Mouse (Mus musculus) layer of hippocampus, postnatal 36 days (tissue): ENCODE results near the gene Txnrd3. TPM values are rescaled to one million over a fixed set of nuclear protein-coding genes. Genes with fewer than 3 reads are reported as not detected.

ENCODE experiments used
- DNase-seq, 2 experiments: peaks; one replicate each; pipeline ENCODE4 v3.0.0; 2022
- total RNA-seq, 2 experiments: library from RNA; stranded (reverse); gene quantifications; 2 replicates each; pipeline ENCODE4 v1.2.3; 2021

Gene Txnrd3
- total RNA-seq, 2 experiments from 2014 or later, result 3.3 to 3.6 TPM

- no peak for DNase-seq
Observed at GRCm38 (mm10) chr6:89655011-89655410, 11.2 kb downstream of the Txnrd3 start.

GRCm38 (mm10) chr6:89658342-89658741 lies 14.6 kb downstream of the Txnrd3 start:
- DNase-seq, result no peak

- no peak for DNase-seq
Observed at GRCm38 (mm10) chr6:89658931-89659330, 15.1 kb downstream of the Txnrd3 start.

- peak; percentile 27 to 50 for DNase-seq
Observed at GRCm38 (mm10) chr6:89659692-89660423, 16.1 kb downstream of the Txnrd3 start.

DNA sequence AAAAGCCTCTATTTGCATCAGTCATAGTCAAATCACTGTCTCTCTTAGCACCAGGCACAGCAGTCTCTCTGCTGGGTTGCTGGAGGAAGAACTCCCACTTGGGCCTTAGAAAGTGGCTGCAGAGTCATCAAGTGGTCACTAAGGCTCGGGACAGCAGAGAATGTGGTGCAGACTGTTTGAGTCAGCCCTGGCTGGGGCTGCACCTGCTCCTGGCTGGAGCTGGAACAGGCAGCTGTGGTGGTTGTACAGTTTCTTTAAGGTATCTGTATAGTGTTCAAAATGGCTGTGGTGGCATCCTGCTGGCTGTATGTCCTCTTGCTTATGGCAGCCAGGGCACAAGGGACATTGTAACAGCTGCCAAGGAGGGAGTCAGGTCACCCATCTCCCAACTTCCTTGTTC lies 16.7 kb downstream of the Txnrd3 start:
- no peak for DNase-seq

DNA sequence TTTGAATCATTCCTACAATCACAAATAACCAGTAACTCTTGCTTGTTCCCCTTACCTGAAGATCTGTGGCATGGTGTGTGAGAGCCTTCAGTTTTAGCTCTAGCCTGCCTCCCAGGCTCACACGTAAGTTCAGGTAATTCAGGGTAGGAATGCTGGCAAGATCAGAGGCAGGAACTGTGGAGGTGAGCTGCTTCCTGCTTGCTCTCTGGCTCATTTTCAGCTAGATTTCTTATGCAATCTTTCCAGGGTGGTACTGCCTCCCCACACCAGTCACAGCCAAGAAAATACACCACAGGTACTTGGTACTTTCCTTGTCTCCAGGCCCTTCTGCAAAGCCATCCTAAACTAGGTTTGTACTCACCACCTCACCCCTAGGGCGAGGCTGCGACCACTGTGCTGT lies 18.7 kb downstream of the Txnrd3 start:
- no peak for DNase-seq

DNA sequence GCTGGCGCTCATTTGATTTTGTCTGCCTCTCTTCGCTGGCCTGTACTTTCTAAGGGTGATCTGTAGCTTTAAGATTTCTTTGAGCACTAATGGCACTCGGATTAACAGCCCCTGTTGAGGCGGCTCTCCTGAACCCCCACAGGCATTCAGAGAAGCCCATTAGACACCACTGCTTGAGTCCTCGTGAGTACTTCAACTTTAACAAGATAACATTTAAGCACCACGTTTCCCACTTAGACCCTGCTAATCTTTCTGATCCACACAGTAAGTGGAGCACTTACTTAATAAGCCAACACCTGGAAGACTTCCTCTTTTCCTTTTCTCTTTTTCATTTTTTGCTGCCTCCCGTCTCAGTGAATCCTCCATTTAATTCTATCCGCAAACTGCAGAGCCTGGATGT lies 21.4 kb downstream of the Txnrd3 start:
- no peak for DNase-seq

- no peak for DNase-seq
Observed at GRCm38 (mm10) chr6:89665667-89666066, 21.9 kb downstream of the Txnrd3 start.

GRCm38 (mm10) chr6:89666976-89667375 lies 23.2 kb downstream of the Txnrd3 start:
- DNase-seq, result no peak

DNA sequence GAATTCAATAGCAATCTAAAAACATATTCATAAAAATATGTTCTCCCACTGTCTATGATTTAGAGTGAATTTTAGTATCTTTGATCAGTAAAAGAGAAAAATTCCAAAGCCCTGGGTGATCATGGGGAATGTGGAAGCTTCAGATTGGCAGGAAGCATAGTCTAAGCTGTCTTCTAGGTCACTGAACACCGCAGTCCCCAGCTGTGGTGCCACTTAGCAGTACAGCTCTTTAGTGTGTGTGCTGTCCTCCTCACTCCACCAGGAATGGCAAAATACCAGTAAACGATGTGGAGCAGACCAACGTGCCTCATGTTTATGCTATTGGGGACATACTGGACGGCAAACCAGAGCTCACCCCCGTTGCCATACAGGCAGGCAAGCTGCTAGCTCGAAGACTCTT lies 25.8 kb downstream of the Txnrd3 start:
- DNase-seq, result no peak

DNA sequence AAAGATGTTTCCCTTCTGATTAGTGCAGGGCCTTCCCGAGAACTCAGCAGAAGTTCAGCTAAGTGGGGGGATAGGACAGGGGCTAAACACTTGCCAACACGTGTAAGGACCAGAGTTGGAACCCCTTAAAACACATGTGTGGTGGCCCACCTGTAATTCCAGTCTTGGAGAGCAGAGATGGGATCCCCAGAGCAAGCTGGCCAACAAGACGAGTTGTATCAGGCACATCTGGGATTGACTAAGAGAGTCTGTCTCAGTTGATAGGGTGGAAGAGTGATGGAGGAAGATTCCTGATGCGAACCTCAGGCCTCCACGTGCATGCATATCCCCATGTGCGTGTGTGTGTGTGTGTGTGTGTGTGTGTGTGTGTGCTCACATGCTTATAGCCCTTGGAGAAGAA lies 27.6 kb downstream of the Txnrd3 start:
- DNase-seq, result no peak

DNA sequence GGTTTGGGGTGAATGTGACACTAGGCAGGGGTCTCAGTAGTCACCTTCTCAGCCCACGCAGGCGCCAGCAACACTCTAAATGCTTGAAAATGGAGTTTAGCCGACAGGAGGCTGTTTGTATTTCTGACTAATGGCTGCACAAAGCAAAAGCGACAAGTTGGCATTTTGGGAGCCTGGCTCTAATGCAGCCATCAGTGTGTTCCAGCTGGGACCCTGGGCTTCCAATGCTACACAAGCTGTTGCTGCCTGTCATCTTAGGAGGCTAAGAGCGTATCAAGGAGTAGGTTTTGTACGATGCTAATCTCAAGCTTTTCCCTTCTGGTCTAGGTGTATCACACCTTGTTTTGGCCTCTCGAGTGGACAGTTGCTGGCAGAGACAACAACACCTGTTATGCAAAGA lies 28.9 kb downstream of the Txnrd3 start:
- peak; percentile 33 to 64 for DNase-seq

DNA sequence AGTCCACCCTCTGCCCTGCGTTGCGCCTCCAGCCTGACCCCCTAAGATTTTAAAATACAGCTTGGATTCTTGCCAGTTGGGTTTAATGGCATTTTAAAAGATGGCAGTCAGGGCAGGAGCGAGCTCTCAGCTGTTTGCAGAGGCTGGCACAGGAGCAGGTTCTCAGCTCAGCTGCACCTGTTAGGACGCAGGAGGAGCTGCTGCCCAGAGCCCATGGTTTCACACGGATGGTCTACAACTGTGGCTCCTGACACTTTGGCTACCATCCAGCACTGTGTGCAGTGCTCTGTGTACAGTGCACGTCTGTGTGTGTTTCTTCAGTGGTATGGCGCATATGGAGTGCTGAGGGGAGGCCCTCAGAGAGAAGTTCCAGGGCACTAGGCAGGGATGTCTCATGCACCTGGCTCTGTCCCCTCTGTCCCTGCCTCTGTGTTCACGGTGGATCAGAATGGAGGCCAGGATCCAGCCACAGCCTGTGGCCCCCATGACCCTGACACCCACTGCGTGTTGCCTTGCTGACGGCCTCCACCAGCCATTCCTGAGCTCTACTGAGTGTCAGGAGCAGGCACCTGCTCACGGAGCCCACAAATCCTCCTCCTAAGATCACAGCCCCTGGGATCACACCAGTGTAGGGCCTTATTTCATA lies 29.5 kb downstream of the Txnrd3 start:
- no peak for DNase-seq

- no peak for DNase-seq
Observed at GRCm38 (mm10) chr6:89678522-89678921, 34.7 kb downstream of the Txnrd3 start.

DNA sequence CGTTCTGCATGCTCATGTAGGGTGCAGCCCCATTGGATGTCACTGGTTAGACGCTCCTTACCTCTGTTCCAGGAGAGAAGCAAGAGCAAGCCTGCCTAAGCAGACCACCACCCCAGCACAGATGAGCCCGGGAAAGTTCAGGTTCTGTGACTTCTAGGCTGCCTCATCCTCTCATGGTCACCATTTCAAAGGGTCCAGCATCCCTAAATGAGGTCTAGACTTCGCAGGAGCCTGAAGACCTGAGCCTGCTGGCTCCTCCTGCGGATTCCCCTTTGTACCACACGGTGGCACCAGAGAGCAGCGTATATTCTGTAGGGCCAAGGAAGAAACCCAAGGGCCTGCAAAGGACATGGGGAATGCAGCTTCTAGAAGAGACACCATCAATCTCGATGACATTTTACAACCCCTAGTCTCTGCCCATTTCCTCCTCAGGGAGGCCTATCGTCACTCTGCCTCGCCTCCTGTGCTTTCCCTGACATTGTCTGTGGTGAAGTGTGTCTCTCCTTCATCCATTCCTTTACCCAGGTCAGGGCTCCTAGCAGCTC lies 35.6 kb downstream of the Txnrd3 start:
- DNase-seq, result peak; percentile 57 to 71

DNA sequence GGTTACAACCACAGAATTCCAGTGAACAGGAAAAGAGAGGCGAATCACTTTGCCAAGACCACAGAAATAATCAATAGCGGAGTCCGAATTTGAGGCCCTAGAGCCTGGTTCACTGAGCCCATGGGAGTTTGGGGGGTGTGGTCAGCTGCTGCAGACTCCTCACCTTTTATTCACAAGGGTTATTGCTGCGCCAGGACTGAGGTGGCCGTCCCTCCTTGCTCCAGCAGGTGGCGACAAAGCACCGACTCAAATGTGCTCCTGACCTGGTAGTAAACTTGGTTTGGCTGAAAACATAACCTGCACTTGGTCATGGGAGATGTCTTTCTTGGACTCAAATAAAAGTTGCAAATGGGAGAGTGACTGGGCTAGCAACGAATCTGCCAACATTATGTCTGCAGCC lies 36.4 kb downstream of the Txnrd3 start:
- DNase-seq, result peak; percentile 67 to 72

DNA sequence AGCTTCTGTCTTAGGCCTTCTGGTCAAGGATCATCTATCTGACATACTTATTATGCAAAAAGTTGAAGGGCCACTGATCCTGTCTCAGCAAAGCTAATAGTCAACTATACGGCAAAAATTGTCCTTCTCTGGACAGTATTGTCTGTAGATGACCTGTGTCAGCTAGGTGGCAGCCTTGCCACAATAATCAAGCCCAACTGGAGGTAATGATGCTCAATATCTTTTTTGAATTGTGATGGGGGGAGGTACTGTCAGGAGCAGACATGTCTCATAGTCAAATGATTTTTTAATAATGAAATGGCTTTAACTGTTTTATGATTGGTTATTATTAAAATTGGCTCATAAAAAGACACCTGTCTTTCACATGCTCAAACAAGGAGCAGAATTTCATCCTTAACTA lies 40.4 kb downstream of the Txnrd3 start:
- no peak for DNase-seq

- DNase-seq, result no peak
Observed at GRCm38 (mm10) chr6:89687100-89687499, 43.3 kb downstream of the Txnrd3 start.

DNA sequence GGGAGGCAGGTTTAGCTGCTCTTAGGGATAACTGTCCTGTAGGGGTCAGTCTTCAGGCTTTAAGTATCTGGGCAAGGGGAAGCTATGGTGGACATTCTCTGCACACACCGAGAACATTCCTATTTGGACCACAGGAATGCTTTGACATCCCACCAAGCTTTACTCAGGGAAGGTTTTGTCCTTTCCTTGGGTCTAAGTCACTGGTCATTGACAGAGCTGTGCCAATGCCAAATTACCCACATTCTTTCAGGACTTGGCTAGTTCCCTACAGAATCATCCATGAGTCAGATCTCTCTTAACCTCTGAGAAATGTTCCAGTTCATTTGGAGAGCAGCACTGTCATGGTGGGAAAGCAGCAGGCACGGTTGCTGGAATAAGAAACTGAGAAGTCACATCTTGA lies 62.8 kb downstream of the Txnrd3 start:
- no peak for DNase-seq

GRCm38 (mm10) chr6:89707240-89707639 lies 63.5 kb downstream of the Txnrd3 start, which contains the start of gene Vmn1r40:
Gene Vmn1r40, plus strand, starts transcription at chr6:89707540.
- no peak for DNase-seq

- no peak for DNase-seq
Observed at GRCm38 (mm10) chr6:89718051-89718450, 74.3 kb downstream of the Txnrd3 start.
